Mouse (Mus musculus) midbrain, embryonic 13.5 days (tissue): ENCODE measurements at regions not wholly inside any gene's neighbourhood (a gene's known extent, or its start where the extent isn't known, plus 50 kb on each side); places are given as distances from the start of the nearest gene placed in this dataset.

Experiments
- ATAC-seq: fragments of 200-750 bp; cut with Nextera tagmentation; 2 replicates; pipeline ENCODE4 v1.8.0; 2017; ENCODE audit warnings: mild to moderate bottlenecking, moderate TSS enrichment, moderate library complexity
- H3K27ac ChIP-seq: fragments of 300-500 bp; sonication (generic); 2 replicates; pipeline ENCODE4 v1.5.1; 2015; ENCODE audit warnings: inconsistent platforms, mild to moderate bottlenecking, moderate library complexity
- H3K27me3 ChIP-seq: fragments of 300-500 bp; sonication (generic); 2 replicates; pipeline ENCODE4 v1.6.1; 2015; ENCODE audit warnings: mild to moderate bottlenecking, inconsistent platforms
- H3K36me3 ChIP-seq: fragments of 300-500 bp; sonication (generic); 2 replicates; pipeline ENCODE4 v1.6.1; 2015; ENCODE audit warnings: mild to moderate bottlenecking, inconsistent platforms
- H3K4me1 ChIP-seq: fragments of 300-500 bp; sonication (generic); replicated peaks from 2 replicates; pipeline ENCODE4 v1.6.1; 2015; ENCODE audit warnings: inconsistent platforms
- H3K4me2 ChIP-seq: fragments of 300-500 bp; sonication (generic); replicated peaks from 2 replicates; pipeline ENCODE4 v1.6.1; 2015; ENCODE audit warnings: moderate library complexity, mild to moderate bottlenecking, inconsistent platforms
- H3K4me3 ChIP-seq: fragments of 300-500 bp; sonication (generic); replicated peaks from 2 replicates; pipeline ENCODE4 v1.5.1; 2015; ENCODE audit warnings: mild to moderate bottlenecking, inconsistent platforms
- H3K9ac ChIP-seq: fragments of 300-500 bp; sonication (generic); replicated peaks from 2 replicates; pipeline ENCODE4 v1.6.1; 2015; ENCODE audit warnings: mild to moderate bottlenecking, inconsistent platforms
- H3K9me3 ChIP-seq: fragments of 300-500 bp; sonication (generic); 2 replicates; pipeline ENCODE4 v1.6.1; 2016; ENCODE audit warnings: mild to moderate bottlenecking, inconsistent platforms
- WGBS: fragments of 180-500 bp; shearing (Covaris S2); methylation state at CpG from one replicate; pipeline ENCODE4 v1.1.7; 2015; 5-methylcytosine and 5-hydroxymethylcytosine counted together

DNA sequence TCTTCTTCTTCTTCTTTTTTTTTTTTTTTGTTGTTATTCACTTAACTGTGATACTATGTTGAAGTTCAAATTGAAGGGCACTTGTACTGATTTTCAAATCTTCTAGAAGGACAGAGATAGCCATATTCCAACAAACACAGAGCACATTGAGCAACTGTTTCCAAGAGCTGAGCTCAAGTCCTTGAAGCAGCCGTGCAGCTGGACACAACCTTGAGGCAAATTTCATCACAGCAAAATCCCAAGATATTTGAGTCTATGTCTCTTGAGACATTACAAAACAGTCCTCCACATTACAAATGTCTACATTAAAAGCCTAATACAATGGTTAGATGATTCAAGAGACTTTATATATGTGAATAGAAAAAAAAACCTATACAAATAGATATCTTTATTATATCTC, 141.9 kb downstream of the Gja1 start:
- Histone ChIP-seq H3K4me3 (no peak overlapping the region), H3K4me2 (no peak overlapping the region), H3K4me1 (no peaks in the 10 kb centered on the region), H3K27me3 (no peaks in the 10 kb centered on the region), H3K9me3 (no peaks in the 10 kb centered on the region), H3K9ac (no peak overlapping the region), H3K27ac (no peak overlapping the region), H3K36me3 (no peaks in the 10 kb centered on the region)
- ATAC-seq, result no peak
- whole genome bisulfite sequencing, result 95% methylated on average over 1 of the region's 1 CpGs

DNA sequence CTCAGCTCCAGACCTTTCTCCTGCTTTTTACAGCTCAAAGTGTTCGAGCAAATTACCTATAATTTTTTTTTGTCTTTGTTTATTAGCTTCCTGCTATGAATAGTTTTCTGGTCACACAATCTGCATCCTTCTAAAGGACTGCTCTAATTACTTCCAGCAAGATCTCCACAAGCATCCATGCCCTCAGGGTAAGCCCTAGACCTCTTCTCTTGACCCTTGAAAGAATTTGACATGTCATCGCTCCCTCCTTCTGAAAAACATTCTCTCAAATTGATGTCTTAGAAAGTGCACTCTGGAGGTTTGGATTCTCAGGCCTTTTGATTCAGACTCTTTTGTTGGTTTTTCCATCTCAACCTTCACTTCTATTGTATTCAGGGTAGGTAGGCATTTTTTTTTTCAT, 148.7 kb downstream of the Gja1 start:
- H3K9ac ChIP-seq, result no peak overlapping the region
- H3K4me2 ChIP-seq, result no peak overlapping the region
- H3K4me1 ChIP-seq, result no peaks in the 10 kb centered on the region
- no peaks in the 10 kb centered on the region for H3K27me3 ChIP-seq
- ATAC-seq, result no peak
- no peaks in the 10 kb centered on the region for H3K36me3 ChIP-seq
- H3K9me3 ChIP-seq, result no peaks in the 10 kb centered on the region
- WGBS, result 73% methylated on average over 2 of the region's 2 CpGs
- H3K4me3 ChIP-seq, result no peak overlapping the region
- no peak overlapping the region for H3K27ac ChIP-seq

DNA sequence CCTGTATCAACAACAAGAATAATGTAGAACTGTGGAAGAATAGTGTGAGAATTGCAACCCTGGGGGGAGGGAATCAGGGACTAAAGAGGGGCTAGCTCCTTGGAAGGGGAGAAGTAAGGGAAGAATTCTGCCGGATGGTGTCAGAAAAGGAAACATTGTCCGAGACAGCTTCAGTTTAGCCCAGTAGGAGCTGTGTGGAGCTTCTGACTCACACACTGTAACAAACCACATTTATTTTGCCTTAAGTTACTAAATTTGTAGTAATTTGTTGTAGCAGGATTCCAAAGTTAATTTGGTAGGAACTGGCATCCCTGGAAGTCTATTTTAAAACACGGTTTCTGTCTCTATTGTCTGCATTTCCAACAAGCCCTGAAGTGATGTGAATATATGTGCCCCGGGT, 160.0 kb downstream of the Gja1 start:
- no peaks in the 10 kb centered on the region for H3K9me3 ChIP-seq
- H3K4me1 ChIP-seq, result no peaks in the 10 kb centered on the region
- H3K27me3 ChIP-seq, result no peaks in the 10 kb centered on the region
- no peak overlapping the region for H3K4me2 ChIP-seq
- WGBS, result 70% methylated on average over 4 of the region's 4 CpGs
- no peak overlapping the region for H3K9ac ChIP-seq
- ATAC-seq, result no peak
- H3K36me3 ChIP-seq, result no peaks in the 10 kb centered on the region
- H3K27ac ChIP-seq, result no peak overlapping the region
- H3K4me3 ChIP-seq, result no peak overlapping the region

DNA sequence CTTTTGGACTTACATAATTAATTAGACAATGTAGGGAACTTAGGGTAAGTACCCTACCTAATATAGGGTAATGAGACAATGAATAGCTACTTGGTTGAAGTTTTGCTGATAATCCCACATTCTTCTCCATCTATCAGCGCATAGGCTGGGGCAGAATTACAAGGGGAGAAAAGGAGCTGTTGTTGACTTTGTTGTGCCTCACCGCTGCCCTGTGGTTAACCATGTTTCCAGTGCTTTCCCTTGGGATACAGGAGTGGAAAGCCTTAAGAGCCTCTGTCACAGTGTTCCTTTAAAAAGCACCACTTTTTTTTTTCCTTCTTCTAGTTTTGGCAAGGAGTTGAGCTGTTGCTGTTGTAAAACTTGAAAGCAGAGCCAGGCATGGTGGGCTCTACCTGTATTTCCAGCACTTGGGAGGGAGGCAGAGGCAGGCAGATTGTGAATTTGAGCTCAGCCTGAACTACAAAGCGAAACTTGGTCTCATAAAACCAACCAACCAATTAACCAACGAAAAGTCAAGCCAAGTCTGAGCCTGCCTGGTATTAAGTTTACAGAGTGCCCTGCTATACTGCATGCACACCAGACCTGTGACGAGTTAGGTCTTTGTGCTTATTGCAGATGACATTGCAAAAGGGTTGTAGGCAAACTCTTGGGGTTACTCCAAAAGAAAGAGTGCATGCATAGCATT, 162.8 kb downstream of the Gja1 start:
- Histone ChIP-seq H3K9ac (no peak overlapping the region), H3K4me3 (no peak overlapping the region), H3K4me1 (no peaks in the 10 kb centered on the region), H3K9me3 (no peaks in the 10 kb centered on the region), H3K27ac (no peak overlapping the region), H3K4me2 (no peak overlapping the region), H3K27me3 (no peaks in the 10 kb centered on the region), H3K36me3 (no peaks in the 10 kb centered on the region)
- no peak for ATAC-seq
- WGBS, result 90% methylated on average over 5 of the region's 5 CpGs

DNA sequence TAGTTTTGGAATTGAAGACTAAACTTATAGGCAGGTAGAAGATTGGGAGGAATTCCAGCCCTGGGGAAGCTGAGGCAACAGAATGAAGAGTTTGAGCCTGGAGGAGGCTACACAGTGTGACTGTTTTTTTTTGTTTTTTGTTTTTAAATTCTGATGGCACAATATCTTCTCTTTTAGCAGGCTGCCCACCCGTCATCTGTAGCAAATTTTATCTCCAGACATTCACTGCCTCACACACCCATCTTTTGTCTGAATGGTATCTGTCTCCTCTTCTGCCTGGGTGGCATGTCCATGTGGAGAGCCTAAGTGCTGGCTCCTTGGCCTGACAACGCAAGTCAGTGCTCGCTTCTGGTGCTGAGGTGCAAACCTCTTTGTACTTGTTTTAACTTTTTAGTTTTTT, 165.0 kb downstream of the Gja1 start:
- Histone ChIP-seq H3K27ac (no peak overlapping the region), H3K27me3 (no peaks in the 10 kb centered on the region), H3K36me3 (no peaks in the 10 kb centered on the region), H3K4me3 (no peak overlapping the region), H3K4me2 (no peak overlapping the region), H3K9ac (no peak overlapping the region), H3K4me1 (no peaks in the 10 kb centered on the region), H3K9me3 (no peaks in the 10 kb centered on the region)
- ATAC-seq, result no peak
- 91% methylated on average over 3 of the region's 3 CpGs for WGBS

DNA sequence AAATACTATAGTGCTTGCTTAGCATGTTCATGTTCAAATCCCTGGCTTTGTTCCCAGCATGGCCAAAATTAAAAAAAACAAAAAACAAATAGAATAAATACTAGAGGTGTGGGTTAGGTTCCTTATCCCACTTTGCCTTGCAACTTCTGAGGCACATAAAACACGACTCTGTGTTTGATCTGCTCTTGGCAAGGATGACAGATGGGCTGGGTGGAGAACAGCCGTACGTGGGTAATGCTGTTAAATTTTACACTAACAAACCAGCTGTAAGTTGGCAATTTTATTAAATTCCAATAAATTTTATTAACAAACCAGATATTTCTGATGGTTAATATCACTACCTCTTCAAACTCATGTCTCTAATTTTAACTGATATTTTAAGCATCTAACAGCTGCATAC, 168.9 kb downstream of the Gja1 start:
- no peaks in the 10 kb centered on the region for H3K9me3 ChIP-seq
- no peaks in the 10 kb centered on the region for H3K36me3 ChIP-seq
- no peaks in the 10 kb centered on the region for H3K27me3 ChIP-seq
- 88% methylated on average over 3 of the region's 3 CpGs for WGBS
- H3K4me3 ChIP-seq, result no peak overlapping the region
- H3K27ac ChIP-seq, result no peak overlapping the region
- ATAC-seq, result no peak
- H3K9ac ChIP-seq, result no peak overlapping the region
- H3K4me2 ChIP-seq, result no peak overlapping the region
- no peaks in the 10 kb centered on the region for H3K4me1 ChIP-seq

DNA sequence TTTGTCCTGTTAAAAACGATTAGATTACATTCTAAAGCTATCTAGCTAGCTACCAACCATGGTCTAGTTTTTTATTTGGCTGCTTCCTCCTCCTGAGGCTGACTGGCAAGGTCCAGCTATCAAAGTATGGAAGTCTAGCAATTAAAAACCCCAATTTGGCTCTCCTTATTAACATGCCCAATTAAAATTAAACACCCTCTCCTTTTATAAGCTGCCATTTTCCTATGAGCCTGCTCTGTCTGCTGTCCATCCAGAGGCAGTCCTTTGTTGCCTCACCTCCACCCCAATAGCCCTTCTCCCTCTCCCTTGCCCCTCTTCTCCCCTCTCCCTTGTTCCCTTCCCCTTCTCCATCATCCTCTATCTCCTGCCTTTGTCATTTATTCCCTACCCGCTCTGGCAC, 169.7 kb downstream of the Gja1 start:
- Histone ChIP-seq H3K36me3 (no peaks in the 10 kb centered on the region), H3K9me3 (no peaks in the 10 kb centered on the region), H3K27ac (no peak overlapping the region), H3K4me1 (no peaks in the 10 kb centered on the region), H3K4me3 (no peak overlapping the region), H3K4me2 (no peak overlapping the region), H3K27me3 (no peaks in the 10 kb centered on the region), H3K9ac (no peak overlapping the region)
- ATAC-seq, result 0 out of 2 replicates have a peak, but pooled peaks have one; percentile 24
- 50% methylated on average over 2 of the region's 2 CpGs for WGBS

DNA sequence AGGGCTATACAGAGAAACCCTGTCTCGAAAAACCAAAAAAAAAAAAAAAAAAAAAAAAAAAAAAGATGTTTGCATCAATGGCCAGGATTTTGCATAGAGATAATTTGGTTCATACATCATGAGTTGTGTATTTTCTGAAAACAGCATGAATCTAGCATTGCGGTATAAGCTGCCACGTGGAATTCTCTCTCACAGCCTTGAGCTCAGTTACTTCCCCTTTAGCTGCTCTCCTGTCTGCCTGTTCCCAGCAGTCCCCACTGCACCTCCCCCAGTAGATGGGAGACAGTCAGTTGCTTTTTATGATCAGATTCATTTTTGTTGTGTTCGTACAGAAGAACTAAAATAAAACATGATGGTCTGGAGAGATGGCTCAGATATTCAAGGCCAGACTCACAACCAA, 170.7 kb downstream of the Gja1 start:
- WGBS, result 88% methylated on average over 3 of the region's 4 CpGs
- Histone ChIP-seq H3K9ac (no peak overlapping the region), H3K4me2 (no peak overlapping the region), H3K27ac (no peak overlapping the region), H3K27me3 (no peaks in the 10 kb centered on the region), H3K36me3 (no peaks in the 10 kb centered on the region), H3K4me1 (no peaks in the 10 kb centered on the region), H3K4me3 (no peak overlapping the region), H3K9me3 (no peaks in the 10 kb centered on the region)
- ATAC-seq, result no peak

DNA sequence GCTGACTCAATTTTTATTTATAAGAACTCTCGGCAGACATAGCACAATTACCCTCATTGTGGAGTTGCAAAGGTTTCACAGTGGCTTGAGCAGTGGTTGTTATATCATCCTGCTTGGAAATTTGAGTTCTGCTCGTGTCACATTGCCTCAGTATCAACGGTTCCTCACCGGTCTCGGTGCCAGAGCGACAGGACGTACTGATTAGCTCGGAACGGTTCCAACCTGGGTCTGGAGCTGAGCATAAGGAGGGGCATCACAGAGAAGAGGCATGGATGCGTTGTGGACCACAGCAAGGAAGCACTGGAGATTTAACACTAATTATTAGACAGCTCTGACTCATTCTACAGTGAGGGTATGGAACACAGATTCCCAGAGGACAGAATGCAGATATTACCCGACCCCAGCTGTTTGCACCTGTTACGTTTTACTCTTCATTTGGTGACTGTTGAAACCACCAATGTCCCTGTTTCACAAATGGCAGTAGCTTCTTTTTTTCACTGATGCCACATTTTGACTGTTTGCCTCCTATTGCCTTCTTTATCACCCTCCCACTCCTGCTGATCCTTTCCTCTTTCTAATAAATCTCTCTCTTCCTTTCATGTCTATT, 189.8 kb downstream of the Gja1 start:
- Histone ChIP-seq H3K27ac (no peak overlapping the region), H3K4me1 (no peaks in the 10 kb centered on the region), H3K27me3 (no peaks in the 10 kb centered on the region), H3K4me3 (no peak overlapping the region), H3K9ac (no peak overlapping the region), H3K36me3 (no peaks in the 10 kb centered on the region), H3K4me2 (no peak overlapping the region), H3K9me3 (no peaks in the 10 kb centered on the region)
- 92% methylated on average over 12 of the region's 12 CpGs for WGBS
- ATAC-seq, result no peak

DNA sequence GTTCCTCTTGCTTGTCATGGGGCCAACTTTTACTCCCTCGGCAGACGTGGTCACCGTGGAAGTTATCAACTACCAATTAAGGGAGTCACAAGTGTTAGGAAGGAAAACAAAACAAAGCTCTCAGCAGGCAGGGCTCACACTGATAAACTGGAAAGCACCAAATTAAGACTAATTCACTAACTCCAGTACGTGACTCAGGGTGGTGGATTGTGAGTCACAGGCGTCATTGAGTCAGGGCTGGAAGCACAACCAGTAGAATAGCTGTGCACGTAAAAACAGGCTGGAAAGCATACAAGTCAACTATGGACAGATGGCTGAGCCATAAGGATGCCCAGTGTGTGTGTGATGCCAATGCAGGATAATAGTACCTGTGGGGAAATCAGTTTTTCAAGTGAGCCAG, 204.9 kb downstream of the Gja1 start:
- no peaks in the 10 kb centered on the region for H3K36me3 ChIP-seq
- no peak overlapping the region for H3K4me3 ChIP-seq
- 70% methylated on average over 6 of the region's 6 CpGs for WGBS
- H3K4me1 ChIP-seq, result no peaks in the 10 kb centered on the region
- H3K9ac ChIP-seq, result no peak overlapping the region
- no peaks in the 10 kb centered on the region for H3K27me3 ChIP-seq
- H3K9me3 ChIP-seq, result no peaks in the 10 kb centered on the region
- no peak overlapping the region for H3K4me2 ChIP-seq
- ATAC-seq, result no peak
- H3K27ac ChIP-seq, result no peak overlapping the region

DNA sequence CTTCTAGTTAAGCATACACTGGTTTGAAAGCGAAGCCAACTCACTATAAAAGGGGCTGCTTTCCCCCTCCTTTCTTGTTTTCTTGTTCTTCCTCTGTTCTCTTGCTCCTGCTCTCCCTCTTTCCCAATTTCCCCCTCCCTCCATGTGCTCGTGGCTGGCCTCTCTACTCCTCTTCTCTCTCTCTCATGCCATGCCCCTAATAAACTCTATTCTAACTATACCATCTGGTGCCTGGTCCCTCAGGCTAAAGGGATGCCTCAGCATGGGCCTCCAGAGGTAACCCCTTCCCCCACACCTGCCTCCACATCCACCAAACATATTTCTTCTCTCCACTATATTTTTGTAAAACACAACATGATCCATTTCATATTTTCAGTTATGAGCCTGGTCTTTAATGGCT, 210.1 kb downstream of the Gja1 start:
- Histone ChIP-seq H3K27me3 (no peaks in the 10 kb centered on the region), H3K36me3 (no peaks in the 10 kb centered on the region), H3K9ac (no peak overlapping the region), H3K27ac (no peak overlapping the region), H3K4me1 (no peaks in the 10 kb centered on the region), H3K9me3 (no peaks in the 10 kb centered on the region), H3K4me3 (no peak overlapping the region), H3K4me2 (no peak overlapping the region)
- ATAC-seq, result no peak
- 63% methylated on average over 2 of the region's 2 CpGs for WGBS

DNA sequence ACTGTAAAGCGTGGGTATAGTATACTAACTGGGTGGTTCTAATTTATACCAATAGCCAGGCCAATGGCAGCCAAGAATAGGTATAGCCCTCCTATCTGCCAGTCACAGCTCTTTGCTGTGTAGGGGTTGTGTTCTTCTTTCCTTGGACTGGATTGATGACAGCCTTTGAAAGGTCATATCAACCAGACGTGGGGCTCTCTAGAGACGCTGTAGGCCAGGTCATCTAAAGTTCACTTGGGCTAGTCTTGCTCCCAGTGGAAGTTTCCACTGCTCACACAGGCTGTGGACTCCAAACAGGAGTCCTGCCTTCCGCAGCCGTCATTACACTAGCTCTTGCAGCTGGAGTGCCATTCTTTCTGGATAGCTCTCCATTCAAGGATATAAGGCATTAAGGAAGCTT, 220.3 kb downstream of the Gja1 start:
- Histone ChIP-seq H3K9me3 (no peaks in the 10 kb centered on the region), H3K27ac (no peak overlapping the region), H3K4me2 (no peak overlapping the region), H3K4me1 (no peaks in the 10 kb centered on the region), H3K27me3 (no peaks in the 10 kb centered on the region), H3K4me3 (no peak overlapping the region), H3K36me3 (no peaks in the 10 kb centered on the region), H3K9ac (no peak overlapping the region)
- no peak for ATAC-seq
- WGBS, result 89% methylated on average over 5 of the region's 5 CpGs

DNA sequence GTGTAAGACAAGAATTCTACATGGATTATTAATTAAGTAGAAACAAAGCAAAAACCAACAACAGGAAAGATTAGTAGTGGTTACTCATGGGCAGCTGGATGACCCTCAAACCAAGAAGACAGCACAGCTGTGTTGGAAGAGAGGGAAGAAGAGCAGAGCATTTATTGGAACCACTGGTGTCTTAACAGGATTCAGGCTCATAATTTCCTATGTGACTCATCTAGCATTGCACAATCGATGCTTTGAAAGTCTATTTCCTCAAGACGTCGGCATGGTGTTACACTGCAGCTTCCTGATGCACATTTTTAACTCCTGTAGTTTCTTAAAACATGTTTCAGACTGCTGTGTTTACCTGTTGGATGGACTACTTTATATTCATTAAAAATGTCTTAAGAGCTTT, 221.1 kb downstream of the Gja1 start:
- no peaks in the 10 kb centered on the region for H3K4me1 ChIP-seq
- H3K27me3 ChIP-seq, result no peaks in the 10 kb centered on the region
- no peak for ATAC-seq
- H3K9ac ChIP-seq, result no peak overlapping the region
- no peaks in the 10 kb centered on the region for H3K9me3 ChIP-seq
- no peaks in the 10 kb centered on the region for H3K36me3 ChIP-seq
- no peak overlapping the region for H3K27ac ChIP-seq
- 86% methylated on average over 3 of the region's 3 CpGs for WGBS
- H3K4me3 ChIP-seq, result no peak overlapping the region
- H3K4me2 ChIP-seq, result no peak overlapping the region
